In the genomic region with DNA sequence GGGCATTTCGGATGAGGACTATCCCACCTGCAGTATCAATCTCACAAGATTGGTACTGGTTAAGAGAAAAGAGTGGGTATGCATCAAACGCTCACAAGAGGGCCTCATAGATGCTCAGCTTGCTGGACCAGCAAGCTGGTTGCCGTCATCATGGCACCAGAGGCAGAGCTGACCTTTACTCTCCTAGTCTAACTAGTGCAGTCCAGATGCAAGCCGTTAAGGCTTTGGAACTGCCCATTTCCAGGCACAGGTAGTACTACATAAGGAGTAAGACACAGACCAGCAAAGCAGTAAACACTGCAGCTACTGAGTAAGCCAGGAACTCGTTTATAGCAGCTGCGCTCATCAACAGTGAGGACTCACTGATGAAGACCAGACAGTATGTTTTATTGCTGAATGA, we compare ENCODE assay signal across 9 mouse cellular contexts.
A peak's percentile ranks its signal among the peaks of the same experiment; 100 is the strongest.
DNase-seq lines count a peak whose midpoint lies in the region; ATAC-seq lines count a peak whose summit lies in the region.
"Had no signal": no experiment of that assay in that cellular context is flagged by ENCODE, and none has a peak within 500 bp of the region (broad histone marks: within the 10 kb centered on the region; RNA-seq: fewer than 3 reads in every experiment).

No protein-coding gene starts in this region.

- no peak overlapping the region for H3K4me2 ChIP-seq in midbrain, embryonic 14.5 days (ENCODE audit: low read length)

- WGBS in midbrain, embryonic 14.5 days, result 73% methylated on average over 6 of the region's 6 CpGs

- no peak for DNase-seq in cerebellum, adult 9-11 months
- DNase-seq in urinary bladder, postnatal 14 days (ENCODE audit: low spot score), result peak; percentile 49
- DNase-seq in urinary bladder, adult 2 months (ENCODE audit: low spot score), result no peak
- DNase-seq in kidney, adult 8-10 months, result peak; percentile 70 to 77
- peak; percentile 38 for DNase-seq in midbrain, embryonic 14.5 days
- DNase-seq in ovary, postnatal 10 days (ENCODE audit: low spot score), result no peak
- no peak for DNase-seq in right cerebral cortex, postnatal 14 days

- 0 out of 2 replicates have a peak, but pooled peaks cover 5% of the 10 kb centered on the region for H3K4me1 ChIP-seq in midbrain, embryonic 14.5 days (ENCODE audit: control insufficient read depth, insufficient read depth, low read length)

- no peak overlapping the region for H3K4me3 ChIP-seq in midbrain, embryonic 14.5 days (replicated peaks; ENCODE audit: low read depth, low read length)

- H3K27ac ChIP-seq in midbrain, embryonic 14.5 days (replicated peaks; ENCODE audit: low read depth, low read length), result peak overlapping the region; percentile 26; the same call in 1 of the 2 replicates
- H3K27ac ChIP-seq: liver, embryonic 14.5 days had no signal

- no peak overlapping the region for H3K9ac ChIP-seq in midbrain, embryonic 14.5 days (replicated peaks; ENCODE audit: low read length)
- H3K9ac ChIP-seq: liver, embryonic 14.5 days had no signal

- ATAC-seq in cerebellum, adult (ENCODE audit: insufficient number of reproducible peaks, low FRiP score, low TSS enrichment), result peak; percentile 46; the same call in 1 of the 2 replicates
- no peak for ATAC-seq in midbrain, embryonic 14.5 days (ENCODE audit: low FRiP score, low TSS enrichment)

- H3K9me3 ChIP-seq in midbrain, embryonic 14.5 days (ENCODE audit: control insufficient read depth, low read length), result no peaks in the 10 kb centered on the region

- H3K36me3 ChIP-seq in midbrain, embryonic 14.5 days (ENCODE audit: control insufficient read depth, insufficient read depth, low read length), result no peaks in the 10 kb centered on the region

- H3K27me3 ChIP-seq in midbrain, embryonic 14.5 days (ENCODE audit: control insufficient read depth, insufficient read depth, low read length), result no peaks in the 10 kb centered on the region

Comparison
In these comparisons a context has a peak if more than half of its experiments do, and no peak if none do; other contexts are left out.
1. DNase-seq: peak in urinary bladder, postnatal 14 days (single experiment), kidney, adult 8-10 months (2 of 2) and midbrain, embryonic 14.5 days (single experiment); none in cerebellum, adult 9-11 months (single experiment), urinary bladder, adult 2 months (single experiment), ovary, postnatal 10 days (single experiment) and right cerebral cortex, postnatal 14 days (single experiment).